Mouse (Mus musculus): ENCODE results near the gene Sgms1. TPM values are rescaled to one million over a fixed set of nuclear protein-coding genes. Genes with fewer than 3 reads are reported as not detected.

Sgms1 gene
- polyA plus RNA-seq, 1 experiment from 2014 or later = 19.2 TPM

DNA sequence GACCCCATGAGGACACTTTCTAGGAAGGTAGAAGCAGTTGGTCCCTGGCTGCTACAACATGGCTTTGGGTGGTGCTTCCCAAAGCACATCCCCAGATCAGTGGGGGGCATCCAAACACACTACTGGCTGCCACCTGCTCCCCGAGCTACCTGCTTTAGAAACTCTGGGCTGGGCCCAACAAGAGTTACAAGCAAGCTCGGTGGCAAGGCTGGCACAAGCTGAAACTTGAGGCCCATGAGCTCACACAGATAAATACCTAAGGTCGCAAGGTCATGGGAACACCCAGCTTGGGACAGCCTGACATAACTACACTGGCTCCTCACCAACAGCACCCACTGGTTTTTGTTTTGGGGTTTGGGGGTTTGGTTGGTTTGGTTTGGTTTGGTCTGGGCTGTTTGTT lies 10.9 kb downstream of the Sgms1 start:
- Histone ChIP-seq H3K4me2 (replicated peaks) (no peak overlapping the region), H3K4me1 (peaks cover 11% of the 10 kb centered on the region), H3K4me3 (no peak overlapping the region), H3K9ac (no peak overlapping the region), H3K36me3 (no peaks in the 10 kb centered on the region), H3K27ac (no peak overlapping the region), H3K27me3 (no peaks in the 10 kb centered on the region), H3K9me3 (replicated peaks) (no peaks in the 10 kb centered on the region)
- WGBS = 60% methylated on average over 3 of the region's 3 CpGs
- no peak for ATAC-seq (ENCODE audit: low FRiP score)

DNA sequence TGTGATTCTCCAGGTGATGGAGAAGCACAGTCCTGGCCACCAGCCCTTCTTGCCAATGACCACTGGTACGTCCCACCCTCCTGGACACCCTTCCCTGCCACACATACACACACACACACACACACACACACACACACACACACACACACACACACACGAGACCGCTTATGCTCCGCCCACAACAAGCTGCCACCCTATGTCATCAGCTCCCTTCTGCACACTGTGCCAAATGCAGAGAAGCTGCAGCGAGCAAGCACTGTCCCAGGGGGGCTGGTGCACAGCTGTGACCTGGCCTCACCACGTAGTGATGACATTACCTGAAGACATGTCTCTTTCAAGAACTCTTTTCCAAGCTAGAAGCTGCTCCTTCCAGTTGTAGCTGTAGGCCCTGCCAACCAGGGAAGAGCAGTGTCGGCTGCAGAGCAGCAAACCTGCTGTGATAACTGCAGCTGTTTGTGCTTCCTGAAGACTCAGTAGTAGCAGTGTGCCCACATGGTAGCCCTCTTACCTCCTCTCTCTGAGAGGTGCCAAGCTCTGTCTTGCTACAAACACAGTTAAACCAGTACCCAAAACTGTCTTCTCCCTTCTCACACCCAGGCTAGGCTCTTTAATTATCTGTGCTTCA lies 11.7 kb downstream of the Sgms1 start:
- Histone ChIP-seq H3K4me3 (no peak overlapping the region), H3K27ac (0 out of 2 replicates have a peak overlapping the region, but pooled peaks have one; percentile 12), H3K4me1 (peaks cover 11% of the 10 kb centered on the region), H3K36me3 (no peaks in the 10 kb centered on the region), H3K9ac (0 out of 2 replicates have a peak overlapping the region, but pooled peaks have one; percentile 8), H3K27me3 (no peaks in the 10 kb centered on the region), H3K4me2 (replicated peaks) (no peak overlapping the region), H3K9me3 (replicated peaks) (no peaks in the 10 kb centered on the region)
- ATAC-seq (ENCODE audit: low FRiP score) = peak; percentile 73
- 60% methylated on average over 7 of the region's 7 CpGs for WGBS

DNA sequence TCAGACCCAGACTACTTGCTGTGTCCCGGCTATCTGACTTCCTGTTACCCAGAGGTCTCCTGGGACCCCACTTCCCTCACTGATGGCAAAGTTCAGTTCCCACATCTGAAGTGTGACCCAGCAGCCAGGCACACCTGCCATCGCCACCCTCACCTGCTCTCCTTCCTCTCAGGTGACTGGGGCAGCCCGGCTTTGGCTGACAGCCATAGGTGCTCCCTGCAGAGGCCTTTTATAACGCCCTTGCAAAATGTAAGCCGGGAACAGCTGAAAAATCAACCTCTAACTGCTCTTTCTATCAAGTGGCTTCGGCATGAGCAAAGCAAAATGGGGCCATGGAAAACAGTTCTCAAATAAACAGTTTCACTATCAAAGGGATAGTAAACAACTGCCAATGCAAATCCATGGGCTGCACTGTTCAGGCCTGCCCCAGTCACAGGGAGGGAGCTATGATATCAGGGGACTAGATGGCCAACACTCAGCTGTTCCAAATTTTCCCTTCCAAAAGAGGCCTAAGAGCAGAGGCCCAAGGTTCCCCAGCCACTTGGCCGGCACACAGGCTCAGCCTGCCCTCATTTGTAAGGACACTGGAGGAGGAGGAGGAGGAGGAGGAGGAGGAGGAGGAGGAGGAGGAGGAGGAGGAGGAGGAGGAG lies 12.5 kb downstream of the Sgms1 start:
- no peaks in the 10 kb centered on the region for H3K27me3 ChIP-seq
- ATAC-seq (ENCODE audit: low FRiP score) = no peak
- peaks cover 11% of the 10 kb centered on the region for H3K4me1 ChIP-seq
- H3K9me3 ChIP-seq (replicated peaks) = no peaks in the 10 kb centered on the region
- H3K4me3 ChIP-seq = no peak overlapping the region
- no peaks in the 10 kb centered on the region for H3K36me3 ChIP-seq
- no peak overlapping the region for H3K27ac ChIP-seq
- H3K4me2 ChIP-seq (replicated peaks) = no peak overlapping the region
- WGBS = 64% methylated on average over 7 of the region's 7 CpGs
- H3K9ac ChIP-seq = no peak overlapping the region

GRCm38 (mm10) chr19:32376054-32376453 lies 13.5 kb downstream of the Sgms1 start:
- H3K4me2 ChIP-seq (replicated peaks) = no peak overlapping the region
- H3K4me1 ChIP-seq = peaks cover 11% of the 10 kb centered on the region
- H3K27me3 ChIP-seq = no peaks in the 10 kb centered on the region
- H3K36me3 ChIP-seq = no peaks in the 10 kb centered on the region
- H3K27ac ChIP-seq = no peak overlapping the region
- no peak for ATAC-seq (ENCODE audit: low FRiP score)
- H3K9ac ChIP-seq = no peak overlapping the region
- H3K9me3 ChIP-seq (replicated peaks) = no peaks in the 10 kb centered on the region
- 88% methylated on average over 4 of the region's 4 CpGs for WGBS
- H3K4me3 ChIP-seq = no peak overlapping the region

DNA sequence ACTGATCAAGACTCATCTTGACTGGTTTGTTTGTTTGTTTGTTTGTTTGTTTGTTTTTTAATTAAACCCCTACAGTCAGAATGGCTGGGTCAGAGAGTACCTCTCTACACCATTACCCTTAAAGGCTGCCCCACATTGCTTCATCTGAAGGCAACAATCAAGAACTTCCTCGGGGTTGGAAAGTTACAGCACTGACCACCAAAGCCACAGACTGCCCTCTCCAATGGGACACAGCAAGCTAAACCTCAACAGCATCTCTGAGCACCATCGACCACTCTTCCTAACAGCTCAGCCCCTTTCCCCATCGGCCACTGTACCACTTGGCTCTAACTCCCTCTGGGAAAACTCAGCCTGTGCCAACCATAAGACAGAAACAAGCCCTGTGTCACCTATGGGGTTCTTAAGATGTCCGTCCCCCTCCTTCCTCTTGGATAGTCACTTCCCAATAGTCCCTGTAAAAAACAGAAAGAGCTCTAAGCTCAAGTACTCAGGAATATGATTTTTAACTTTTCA lies 14.0 kb downstream of the Sgms1 start:
- Histone ChIP-seq H3K36me3 (no peaks in the 10 kb centered on the region), H3K4me3 (no peak overlapping the region), H3K27me3 (no peaks in the 10 kb centered on the region), H3K9ac (no peak overlapping the region), H3K4me2 (replicated peaks) (no peak overlapping the region), H3K9me3 (replicated peaks) (no peaks in the 10 kb centered on the region), H3K27ac (no peak overlapping the region), H3K4me1 (peaks cover 11% of the 10 kb centered on the region)
- WGBS = 94% methylated on average over 4 of the region's 4 CpGs
- no peak for ATAC-seq (ENCODE audit: low FRiP score)

DNA sequence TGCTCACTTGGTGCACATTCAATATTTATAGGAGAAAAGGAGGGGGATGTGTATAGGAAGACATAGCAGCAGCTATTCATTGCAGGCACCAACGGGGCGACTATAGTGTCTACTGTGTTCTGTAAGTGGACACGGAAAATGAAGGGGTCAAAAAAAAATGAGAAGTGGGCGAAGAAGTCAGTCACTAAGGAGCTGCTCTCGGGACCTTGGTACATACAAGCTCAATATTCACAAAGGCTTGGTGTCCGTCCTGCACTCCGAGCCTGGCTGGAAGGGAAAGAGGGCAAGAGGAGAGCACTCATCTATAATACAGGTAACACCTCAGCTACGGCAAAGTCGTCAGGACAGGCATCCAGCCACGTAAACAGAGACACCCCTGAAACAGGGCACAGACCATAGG lies 14.8 kb downstream of the Sgms1 start:
- peaks cover 11% of the 10 kb centered on the region for H3K4me1 ChIP-seq
- H3K36me3 ChIP-seq = no peaks in the 10 kb centered on the region
- no peak overlapping the region for H3K4me2 ChIP-seq (replicated peaks)
- no peak overlapping the region for H3K27ac ChIP-seq
- H3K27me3 ChIP-seq = no peaks in the 10 kb centered on the region
- WGBS = 92% methylated on average over 10 of the region's 10 CpGs
- ATAC-seq (ENCODE audit: low FRiP score) = no peak
- no peak overlapping the region for H3K4me3 ChIP-seq
- H3K9me3 ChIP-seq (replicated peaks) = no peaks in the 10 kb centered on the region
- H3K9ac ChIP-seq = no peak overlapping the region

DNA sequence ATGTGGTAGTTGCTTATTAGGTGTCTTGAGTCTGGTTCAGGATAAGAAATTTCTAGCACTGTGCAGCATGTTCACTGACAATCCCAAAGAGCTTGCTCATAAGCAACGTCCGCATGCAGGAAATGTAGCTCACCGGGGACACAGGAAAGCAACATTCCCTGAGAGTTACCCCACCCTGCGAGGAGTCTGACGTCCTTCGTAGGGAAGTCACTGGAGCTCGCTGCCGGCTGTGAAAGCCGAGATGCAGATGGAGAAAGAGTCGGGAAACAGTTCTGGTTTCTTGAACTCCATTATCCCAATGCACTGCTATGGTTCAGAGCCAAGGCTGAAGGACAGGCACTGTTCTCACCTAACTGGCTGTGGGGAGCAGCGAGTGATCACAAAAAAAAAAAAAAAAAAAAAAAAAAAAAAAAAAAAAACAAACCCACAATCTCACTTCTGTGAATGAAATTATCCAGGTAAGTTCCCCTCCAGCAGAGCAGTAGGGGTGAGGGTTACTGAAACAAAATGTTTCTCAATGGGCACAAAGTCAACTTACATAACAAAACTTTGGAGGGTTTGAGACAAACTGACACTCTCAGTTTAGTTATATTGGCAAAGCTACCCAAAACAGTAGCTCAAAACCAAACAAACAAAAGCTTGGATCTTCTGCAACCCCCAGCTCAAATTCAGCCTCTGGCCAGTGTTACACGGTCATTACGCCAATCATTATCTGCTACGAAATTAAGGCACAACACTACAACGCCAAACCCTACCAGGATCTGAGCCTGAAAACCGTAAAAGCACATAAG lies 15.5 kb downstream of the Sgms1 start:
- Histone ChIP-seq H3K4me3 (no peak overlapping the region), H3K36me3 (no peaks in the 10 kb centered on the region), H3K9ac (no peak overlapping the region), H3K4me2 (replicated peaks) (no peak overlapping the region), H3K4me1 (peaks cover 11% of the 10 kb centered on the region), H3K9me3 (replicated peaks) (no peaks in the 10 kb centered on the region), H3K27ac (no peak overlapping the region), H3K27me3 (no peaks in the 10 kb centered on the region)
- no peak for ATAC-seq (ENCODE audit: low FRiP score)
- 72% methylated on average over 16 of the region's 16 CpGs for WGBS

DNA sequence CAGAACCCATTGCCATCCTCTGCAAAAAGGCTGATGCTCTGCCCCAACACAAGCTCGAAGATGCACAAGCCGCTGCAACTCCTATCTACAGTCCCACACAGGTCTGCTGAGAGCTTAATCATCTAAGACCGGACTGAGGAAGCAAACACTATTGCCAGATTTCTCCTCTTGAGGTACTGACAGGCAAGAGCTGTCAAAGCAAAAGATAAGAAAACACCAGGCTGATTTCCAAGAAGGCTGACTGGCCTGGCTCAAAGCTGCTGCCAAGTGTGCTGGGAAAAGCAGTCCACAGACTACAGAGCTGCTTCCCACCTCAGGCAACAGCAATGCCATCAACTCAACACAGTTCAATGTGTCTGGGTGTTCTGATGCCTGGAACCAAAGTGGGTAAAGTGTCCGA lies 17.1 kb downstream of the Sgms1 start:
- WGBS = 90% methylated on average over 4 of the region's 4 CpGs
- Histone ChIP-seq H3K4me3 (no peak overlapping the region), H3K36me3 (no peaks in the 10 kb centered on the region), H3K27ac (no peak overlapping the region), H3K4me1 (no peaks in the 10 kb centered on the region), H3K9me3 (replicated peaks) (no peaks in the 10 kb centered on the region), H3K9ac (no peak overlapping the region), H3K4me2 (replicated peaks) (no peak overlapping the region), H3K27me3 (no peaks in the 10 kb centered on the region)
- no peak for ATAC-seq (ENCODE audit: low FRiP score)

DNA sequence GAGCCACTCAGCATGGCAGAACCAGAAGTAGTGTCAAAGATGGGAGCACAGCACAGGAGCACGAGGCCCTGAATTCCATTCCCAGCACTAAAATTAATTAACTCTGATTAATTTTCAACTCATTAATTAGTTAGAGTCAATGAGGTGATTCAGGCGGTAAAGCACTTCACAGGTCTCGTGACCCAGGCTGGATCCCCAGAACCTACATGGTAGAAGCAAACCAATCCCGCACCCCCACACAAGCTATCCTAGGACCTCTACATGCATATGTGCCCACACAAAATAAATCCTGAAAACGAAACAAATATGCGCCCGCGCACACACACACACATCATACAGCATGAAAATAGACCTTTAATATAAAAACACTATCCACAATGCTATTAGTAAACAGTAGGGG lies 22.2 kb downstream of the Sgms1 start:
- H3K4me2 ChIP-seq (replicated peaks) = no peak overlapping the region
- no peaks in the 10 kb centered on the region for H3K9me3 ChIP-seq (replicated peaks)
- no peak for ATAC-seq (ENCODE audit: low FRiP score)
- H3K27me3 ChIP-seq = no peaks in the 10 kb centered on the region
- 92% methylated on average over 8 of the region's 8 CpGs for WGBS
- no peak overlapping the region for H3K9ac ChIP-seq
- no peak overlapping the region for H3K27ac ChIP-seq
- no peaks in the 10 kb centered on the region for H3K4me1 ChIP-seq
- no peak overlapping the region for H3K4me3 ChIP-seq
- H3K36me3 ChIP-seq = no peaks in the 10 kb centered on the region

GRCm38 (mm10) chr19:32366406-32366805 lies 23.1 kb downstream of the Sgms1 start:
- WGBS = 80% methylated on average over 9 of the region's 9 CpGs
- H3K9ac ChIP-seq = no peak overlapping the region; the same call in 1 of the 2 replicates
- H3K36me3 ChIP-seq = no peaks in the 10 kb centered on the region
- no peaks in the 10 kb centered on the region for H3K4me1 ChIP-seq
- H3K4me3 ChIP-seq = no peak overlapping the region
- no peak for ATAC-seq (ENCODE audit: low FRiP score)
- no peak overlapping the region for H3K27ac ChIP-seq
- H3K9me3 ChIP-seq (replicated peaks) = no peaks in the 10 kb centered on the region
- H3K27me3 ChIP-seq = no peaks in the 10 kb centered on the region
- H3K4me2 ChIP-seq (replicated peaks) = no peak overlapping the region

- WGBS = 86% methylated on average over 6 of the region's 6 CpGs
These were observed 24.4 kb downstream of the Sgms1 start for GRCm38 (mm10) chr19:32365111-32365510.

DNA sequence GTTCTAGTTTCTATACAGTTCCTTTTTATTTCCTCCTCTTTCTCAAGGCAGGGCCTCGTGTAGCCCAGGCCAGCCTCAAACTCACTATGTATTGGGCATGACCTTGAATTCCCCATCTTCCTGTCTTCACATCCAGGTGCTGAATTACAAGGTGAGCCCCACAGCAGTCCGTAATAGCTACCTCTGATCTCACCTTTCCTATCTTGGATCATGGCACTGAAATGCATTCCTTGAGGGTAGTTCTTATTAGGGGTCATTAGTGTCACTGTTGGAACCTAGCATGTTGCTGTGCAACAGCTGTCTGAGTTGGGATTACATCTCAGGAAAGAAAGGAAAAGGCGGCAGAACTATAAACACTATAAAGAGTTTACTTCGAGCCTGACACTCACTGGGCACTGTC lies 25.9 kb downstream of the Sgms1 start:
- ATAC-seq (ENCODE audit: low FRiP score) = no peak
- no peaks in the 10 kb centered on the region for H3K4me1 ChIP-seq
- H3K27ac ChIP-seq = no peak overlapping the region
- no peaks in the 10 kb centered on the region for H3K27me3 ChIP-seq
- H3K9ac ChIP-seq = no peak overlapping the region
- H3K9me3 ChIP-seq (replicated peaks) = no peaks in the 10 kb centered on the region
- no peaks in the 10 kb centered on the region for H3K36me3 ChIP-seq
- 92% methylated on average over 4 of the region's 4 CpGs for WGBS
- H3K4me3 ChIP-seq = no peak overlapping the region
- H3K4me2 ChIP-seq (replicated peaks) = no peak overlapping the region

More at GRCm38 (mm10) chr19:32365111-32365510, 24.4 kb downstream of the Sgms1 start:
- H3K27ac ChIP-seq = no peak overlapping the region
- ATAC-seq (ENCODE audit: low FRiP score) = no peak
- no peaks in the 10 kb centered on the region for H3K36me3 ChIP-seq
- no peaks in the 10 kb centered on the region for H3K4me1 ChIP-seq
- H3K9me3 ChIP-seq (replicated peaks) = no peaks in the 10 kb centered on the region
- no peak overlapping the region for H3K4me2 ChIP-seq (replicated peaks)
- H3K4me3 ChIP-seq = no peak overlapping the region
- H3K9ac ChIP-seq = no peak overlapping the region
- H3K27me3 ChIP-seq = no peaks in the 10 kb centered on the region

All from hindbrain, embryonic 12.5 days (tissue).